Mouse (Mus musculus): ENCODE results near the gene Sez6.

- TF ChIP-seq CTCF (IDR thresholded peaks at IDR 0.05; ENCODE audit: borderline replicate concordance, insufficient read depth, low read depth, low read length) (no peak), POLR2A (IDR thresholded peaks at IDR 0.05; ENCODE audit: borderline replicate concordance, insufficient read depth, low read length) (no peak)
These were observed 37.7 kb upstream of the Sez6 start for GRCm38 (mm10) chr11:77892883-77893282.
